9 mouse cellular contexts compared by ENCODE assay signal in the genomic region with DNA sequence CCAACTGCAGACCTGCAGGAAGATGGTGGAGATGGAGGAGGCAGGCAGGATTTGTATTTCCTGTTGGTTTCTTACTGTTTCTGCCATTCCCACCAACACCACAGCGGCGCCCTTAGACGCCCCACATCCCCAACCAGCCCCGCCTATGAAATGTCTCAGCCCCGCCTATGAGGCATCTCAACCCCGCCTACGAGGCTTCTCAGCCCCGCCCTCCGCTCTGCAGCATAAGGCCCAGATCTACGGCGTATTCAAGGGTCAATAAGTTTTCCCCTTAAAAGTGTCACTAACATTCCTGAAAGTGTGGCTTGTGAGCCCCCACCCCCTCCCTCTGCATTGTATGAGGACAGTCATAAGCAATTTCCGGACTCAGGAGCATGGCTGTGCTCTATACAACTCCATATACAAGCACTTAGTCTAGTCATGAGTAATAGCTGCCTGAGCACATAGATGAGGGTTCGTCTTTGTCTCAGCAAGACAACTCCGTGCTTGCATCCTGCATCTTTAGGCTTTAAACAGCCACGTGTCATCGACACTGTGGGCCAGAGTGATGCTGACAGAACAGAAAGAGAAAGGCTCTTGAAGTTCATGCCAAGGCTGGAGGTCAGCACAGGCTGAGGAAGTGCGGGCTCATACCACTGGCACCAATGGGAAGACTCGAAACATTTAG.
DNase-seq lines count a peak whose midpoint lies in the region; ATAC-seq and TF ChIP-seq lines count a peak whose summit lies in the region.
"Had no signal": no experiment of that assay in that cellular context is flagged by ENCODE, and none has a peak within 500 bp of the region (broad histone marks: within the 10 kb centered on the region; RNA-seq: fewer than 3 reads in every experiment).

No protein-coding gene starts in this region.

- DNase-seq in forebrain, embryonic 11.5 days (ENCODE audit: low spot score), result peak; percentile 71
- peak; percentile 44 for DNase-seq in brain, embryonic 14.5 days (ENCODE audit: low read depth)
- DNase-seq in urinary bladder, postnatal 4 days (ENCODE audit: low spot score in 2 of 2), result no peak
- DNase-seq in cerebellum, adult 9-10 months, result no peak

- no peak for TF ChIP-seq POLR2A in brain, embryonic 14.5 days (IDR thresholded peaks at IDR 0.05; ENCODE audit: borderline replicate concordance, extremely low read depth, insufficient read depth, insufficient read length, poor library complexity, severe bottlenecking)

- H3K9me3 ChIP-seq in forebrain, embryonic 11.5 days (ENCODE audit: control insufficient read depth, low read length), result no peaks in the 10 kb centered on the region
- H3K9me3 ChIP-seq in forebrain, embryonic 16.5 days (ENCODE audit: control insufficient read depth, low read length), result no peaks in the 10 kb centered on the region
- H3K9me3 ChIP-seq in intestine, embryonic 16.5 days (ENCODE audit: control insufficient read depth, low read length), result no peaks in the 10 kb centered on the region
- H3K9me3 ChIP-seq in lung, embryonic 15.5 days, result no peaks in the 10 kb centered on the region
- no peaks in the 10 kb centered on the region for H3K9me3 ChIP-seq in stomach, embryonic 14.5 days (ENCODE audit: control insufficient read depth, low read depth, low read length)

- no peaks in the 10 kb centered on the region for H3K36me3 ChIP-seq in forebrain, embryonic 11.5 days (ENCODE audit: control insufficient read depth, insufficient read depth, low read length)
- no peaks in the 10 kb centered on the region for H3K36me3 ChIP-seq in forebrain, embryonic 16.5 days (ENCODE audit: control insufficient read depth, insufficient read depth)
- H3K36me3 ChIP-seq in intestine, embryonic 16.5 days (ENCODE audit: control insufficient read depth, insufficient read depth, low read length), result no peaks in the 10 kb centered on the region
- no peaks in the 10 kb centered on the region for H3K36me3 ChIP-seq in lung, embryonic 15.5 days
- H3K36me3 ChIP-seq in stomach, embryonic 14.5 days (ENCODE audit: control insufficient read depth, insufficient read depth, low read length), result no peaks in the 10 kb centered on the region

- no peaks in the 10 kb centered on the region for H3K27me3 ChIP-seq in forebrain, embryonic 11.5 days (ENCODE audit: control insufficient read depth, insufficient read depth, low read length)
- H3K27me3 ChIP-seq in forebrain, embryonic 16.5 days (replicated peaks; ENCODE audit: control insufficient read depth, insufficient read depth, low read length), result no peaks in the 10 kb centered on the region
- H3K27me3 ChIP-seq in intestine, embryonic 16.5 days (replicated peaks; ENCODE audit: control insufficient read depth, insufficient read depth, low read length), result no peaks in the 10 kb centered on the region
- no peaks in the 10 kb centered on the region for H3K27me3 ChIP-seq in lung, embryonic 15.5 days
- no peaks in the 10 kb centered on the region for H3K27me3 ChIP-seq in stomach, embryonic 14.5 days (ENCODE audit: control insufficient read depth, insufficient read depth, low read length)
- H3K27me3 ChIP-seq: CH12.LX had no signal

- no peak overlapping the region for H3K9ac ChIP-seq in forebrain, embryonic 11.5 days (ENCODE audit: low read length)
- no peak overlapping the region for H3K9ac ChIP-seq in forebrain, embryonic 16.5 days (replicated peaks; ENCODE audit: low read depth, low read length)
- 0 out of 2 replicates have a peak overlapping the region, but pooled peaks have one; percentile 36 for H3K9ac ChIP-seq in intestine, embryonic 16.5 days (ENCODE audit: low read depth, low read length)
- no peak overlapping the region for H3K9ac ChIP-seq in lung, embryonic 15.5 days
- H3K9ac ChIP-seq in stomach, embryonic 14.5 days (replicated peaks; ENCODE audit: low read depth, low read length), result no peak overlapping the region

- H3K27ac ChIP-seq in forebrain, embryonic 11.5 days (ENCODE audit: low read depth, low read length), result no peak overlapping the region
- no peak overlapping the region for H3K27ac ChIP-seq in forebrain, embryonic 16.5 days (ENCODE audit: low read length)
- H3K27ac ChIP-seq in intestine, embryonic 16.5 days (ENCODE audit: low read length), result peak overlapping the region; percentile 26; the same call in 1 of the 2 replicates
- H3K27ac ChIP-seq in lung, embryonic 15.5 days, result peak overlapping the region; percentile 48; the same call in 1 of the 2 replicates
- 0 out of 2 replicates have a peak overlapping the region, but pooled peaks have one; percentile 15 for H3K27ac ChIP-seq in stomach, embryonic 14.5 days (ENCODE audit: low read length)

- 37% methylated on average over 18 of the region's 18 CpGs for WGBS in forebrain, embryonic 11.5 days
- 42% methylated on average over 18 of the region's 18 CpGs for WGBS in forebrain, embryonic 16.5 days
- WGBS in intestine, embryonic 16.5 days, result 26% methylated on average over 18 of the region's 18 CpGs
- 17% methylated on average over 18 of the region's 18 CpGs for WGBS in lung, embryonic 15.5 days
- WGBS in stomach, embryonic 14.5 days, result 31% methylated on average over 18 of the region's 18 CpGs

- peaks cover 9% of the 10 kb centered on the region for H3K4me1 ChIP-seq in forebrain, embryonic 11.5 days (replicated peaks; ENCODE audit: control insufficient read depth, insufficient read depth, low read length)
- peaks cover 35% of the 10 kb centered on the region for H3K4me1 ChIP-seq in forebrain, embryonic 16.5 days (replicated peaks; ENCODE audit: control insufficient read depth, insufficient read depth, low read length)
- H3K4me1 ChIP-seq in intestine, embryonic 16.5 days (ENCODE audit: control insufficient read depth, insufficient read depth, low read length), result 0 out of 2 replicates have a peak, but pooled peaks cover 4% of the 10 kb centered on the region
- peaks cover 15% of the 10 kb centered on the region for H3K4me1 ChIP-seq in lung, embryonic 15.5 days
- 0 out of 2 replicates have a peak, but pooled peaks cover 10% of the 10 kb centered on the region for H3K4me1 ChIP-seq in stomach, embryonic 14.5 days (ENCODE audit: control insufficient read depth, insufficient read depth, low read length)

- 0 out of 2 replicates have a peak, but pooled peaks have one; percentile 17 for ATAC-seq in forebrain, embryonic 11.5 days (replicated peaks; ENCODE audit: low FRiP score)
- no peak for ATAC-seq in forebrain, embryonic 16.5 days
- peak; percentile 87 for ATAC-seq in intestine, embryonic 16.5 days
- ATAC-seq in lung, embryonic 15.5 days (ENCODE audit: borderline replicate concordance, extremely low read depth, low FRiP score, low TSS enrichment), result peak; percentile 75; the same call in 1 of the 2 replicates
- peak; percentile 63; the same call in 1 of the 2 replicates for ATAC-seq in stomach, embryonic 14.5 days (ENCODE audit: insufficient number of reproducible peaks, insufficient read depth, low FRiP score, low read depth)

- H3K4me3 ChIP-seq in forebrain, embryonic 11.5 days (ENCODE audit: low read depth, low read length), result no peak overlapping the region
- H3K4me3 ChIP-seq in forebrain, embryonic 16.5 days (replicated peaks; ENCODE audit: low read length), result no peak overlapping the region
- no peak overlapping the region for H3K4me3 ChIP-seq in intestine, embryonic 16.5 days (ENCODE audit: low read length)
- peak overlapping the region; percentile 9; the same call in 1 of the 2 replicates for H3K4me3 ChIP-seq in lung, embryonic 15.5 days
- H3K4me3 ChIP-seq in stomach, embryonic 14.5 days (ENCODE audit: low read depth, low read length), result no peak overlapping the region

- H3K4me2 ChIP-seq in forebrain, embryonic 11.5 days (ENCODE audit: low read depth, low read length, severe bottlenecking), result no peak overlapping the region
- no peak overlapping the region for H3K4me2 ChIP-seq in forebrain, embryonic 16.5 days (ENCODE audit: low read length)
- peak overlapping the region; percentile 24; the same call in 1 of the 2 replicates for H3K4me2 ChIP-seq in intestine, embryonic 16.5 days (ENCODE audit: low read depth, low read length)
- H3K4me2 ChIP-seq in lung, embryonic 15.5 days, result peak overlapping the region; percentile 37
- H3K4me2 ChIP-seq in stomach, embryonic 14.5 days (replicated peaks; ENCODE audit: low read depth, low read length), result peak overlapping the region; percentile 26; the same call in 1 of the 2 replicates

- no peak for TF ChIP-seq CTCF in brain, embryonic 14.5 days (IDR thresholded peaks at IDR 0.05; ENCODE audit: borderline replicate concordance, extremely low read depth, insufficient read depth, insufficient read length)

Comparison
In these comparisons a context has a peak if more than half of its experiments do, and no peak if none do; other contexts are left out.
1. DNase-seq: peak in forebrain, embryonic 11.5 days (single experiment) and brain, embryonic 14.5 days (single experiment); none in urinary bladder, postnatal 4 days (0 of 2) and cerebellum, adult 9-10 months (single experiment).
2. H3K27ac ChIP-seq: peak in intestine, embryonic 16.5 days (single experiment), lung, embryonic 15.5 days (single experiment) and stomach, embryonic 14.5 days (single experiment); none in forebrain, embryonic 11.5 days (single experiment) and forebrain, embryonic 16.5 days (single experiment).
3. H3K4me2 ChIP-seq: peak in intestine, embryonic 16.5 days (single experiment), lung, embryonic 15.5 days (single experiment) and stomach, embryonic 14.5 days (single experiment); none in forebrain, embryonic 11.5 days (single experiment) and forebrain, embryonic 16.5 days (single experiment).